Mouse (Mus musculus): Measurements from ENCODE around the gene Crim1.

- TF ChIP-seq POLR2A (IDR thresholded peaks at IDR 0.05; ENCODE audit: low read depth, low read length) (no peak), CTCF (IDR thresholded peaks at IDR 0.05; ENCODE audit: borderline replicate concordance, insufficient read depth, low read length) (no peak)
These were observed 113.6 kb downstream of the Crim1 start for GRCm38 (mm10) chr17:78313612-78314011.

Data from embryonic fibroblast, embryonic 13.5 days (primary cell).